Mouse (Mus musculus) liver, adult 2 months (tissue): Measurements from ENCODE around the gene Lexm. TPM values are rescaled to one million over a fixed set of nuclear protein-coding genes. Genes with fewer than 3 reads are reported as not detected.

Source experiments
- DNase-seq: peaks from one replicate; pipeline ENCODE4 v3.0.0-alpha.2; 2011; ENCODE audit warnings: low read depth, low spot score; ENCODE audit errors: extremely low read depth
- H3K27ac ChIP-seq: fragments of 200-500 bp; replicated peaks from 2 replicates; pipeline ENCODE4 v1.5.1; 2012; ENCODE audit warnings: low read depth, mild to moderate bottlenecking, control low read depth, inconsistent platforms, low read length; ENCODE audit not compliant: insufficient read depth
- H3K27me3 ChIP-seq: fragments of 200-500 bp; 2 replicates; pipeline ENCODE4 v1.6.1; 2012; ENCODE audit warnings: mild to moderate bottlenecking, moderate library complexity, low read length, inconsistent platforms; ENCODE audit not compliant: control insufficient read depth, insufficient read depth
- H3K36me3 ChIP-seq: fragments of 200-500 bp; 2 replicates; pipeline ENCODE4 v1.6.1; 2012; ENCODE audit warnings: low read length, inconsistent platforms; ENCODE audit not compliant: control insufficient read depth, insufficient read depth
- H3K4me1 ChIP-seq: fragments of 200-500 bp; 2 replicates; pipeline ENCODE4 v1.6.1; 2011; ENCODE audit warnings: low read length; ENCODE audit not compliant: control insufficient read depth, insufficient read depth
- H3K4me3 ChIP-seq: fragments of 200-500 bp; 2 replicates; pipeline ENCODE4 v1.5.1; 2011; ENCODE audit warnings: low read depth, mild to moderate bottlenecking, control low read depth, low read length, moderate library complexity; ENCODE audit not compliant: insufficient read depth
- H3K79me2 ChIP-seq: fragments of 200-500 bp; 2 replicates; pipeline ENCODE4 v1.6.1; 2012; ENCODE audit warnings: inconsistent platforms, mild to moderate bottlenecking, low read length, moderate library complexity; ENCODE audit not compliant: control insufficient read depth, insufficient read depth
- H3K9ac ChIP-seq: fragments of 200-500 bp; 2 replicates; pipeline ENCODE4 v1.6.1; 2012; ENCODE audit warnings: low read depth, mild to moderate bottlenecking, control low read depth, inconsistent platforms, low read length
- CTCF ChIP-seq: fragments of 200-500 bp; IDR thresholded peaks from 2 replicates; pipeline ENCODE4 v1.5.1; 2011; ENCODE audit warnings: low read depth, low read length, control low read depth
- POLR2A ChIP-seq: fragments of 200-500 bp; IDR thresholded peaks from 2 replicates; pipeline ENCODE4 v1.6.1; 2011; ENCODE audit warnings: low read length, control low read depth; ENCODE audit not compliant: insufficient read depth; ENCODE audit errors: extremely low read depth
- WGBS: fragments of 180-500 bp; shearing (Covaris S2); methylation state at CpG from one replicate; pipeline ENCODE4 v1.1.7; 2018; 5-methylcytosine and 5-hydroxymethylcytosine counted together
- polyA plus RNA-seq: library from polyadenylated mRNA; depleted of rRNA; stranded (reverse); fragments of >200 nt; gene quantifications from 2 replicates; pipeline ENCODE4 v1.2.3, GENCODE M21; 2012
- total RNA-seq: library from RNA; depleted of rRNA; stranded (reverse); fragments of >200 nt; gene quantifications from 2 replicates; pipeline ENCODE4 v1.2.3, GENCODE M21; 2014

Gene Lexm
- total and polyA plus RNA-seq, 2 experiments, result not detected

DNA sequence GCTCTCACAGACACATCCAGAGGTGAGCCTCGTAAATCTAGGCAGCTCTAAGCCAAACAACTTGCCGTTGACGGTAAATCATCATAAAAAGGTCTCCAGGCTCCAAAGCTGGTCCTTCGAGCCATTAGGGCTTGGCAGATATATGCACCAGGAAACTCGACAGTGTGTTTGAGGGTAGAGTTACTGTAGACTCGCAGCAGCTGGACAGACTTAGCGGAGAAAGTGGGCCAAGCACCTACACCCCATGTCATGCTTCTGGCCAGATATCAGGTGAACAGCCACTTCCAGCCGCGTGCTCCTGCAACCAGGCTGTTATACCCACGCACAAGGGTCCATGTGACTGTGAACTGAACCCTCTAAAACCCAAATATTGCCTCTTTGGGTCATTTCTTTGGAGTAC, 38.6 kb upstream of the Lexm start:
- no peak overlapping the region for H3K4me3 ChIP-seq
- H3K9ac ChIP-seq, result no peak overlapping the region
- H3K27ac ChIP-seq, result no peak overlapping the region
- no peaks in the 10 kb centered on the region for H3K27me3 ChIP-seq
- no peaks in the 10 kb centered on the region for H3K79me2 ChIP-seq
- TF ChIP-seq POLR2A (no peak), CTCF (no peak)
- peaks cover 6% of the 10 kb centered on the region; the same call in 1 of the 2 replicates for H3K4me1 ChIP-seq
- no peaks in the 10 kb centered on the region for H3K36me3 ChIP-seq
- WGBS, result 92% methylated on average over 10 of the region's 10 CpGs
- DNase-seq, result no peak

DNA sequence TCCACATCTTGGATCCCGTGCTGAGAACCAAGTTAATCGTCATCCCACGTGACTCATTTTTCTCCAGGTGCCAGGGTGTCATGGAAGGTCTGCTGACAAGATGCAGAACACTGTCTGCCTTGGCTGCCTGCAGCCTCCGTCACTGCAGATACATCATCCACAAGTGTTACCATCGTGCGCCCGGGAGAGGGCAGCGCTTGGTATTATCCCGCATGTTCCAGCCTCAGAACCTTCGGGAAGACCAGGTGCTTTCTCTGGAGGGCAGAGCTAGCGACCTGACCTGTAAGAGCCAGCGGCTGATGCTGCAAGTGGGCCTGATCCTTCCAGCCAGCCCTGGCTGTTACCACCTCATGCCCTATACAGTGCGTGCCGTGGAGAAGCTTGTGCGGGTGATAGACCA, 36.0 kb upstream of the Lexm start:
- Histone ChIP-seq H3K4me1 (peaks cover 6% of the 10 kb centered on the region; the same call in 1 of the 2 replicates), H3K27ac (no peak overlapping the region), H3K4me3 (no peak overlapping the region), H3K9ac (no peak overlapping the region), H3K36me3 (no peaks in the 10 kb centered on the region), H3K27me3 (no peaks in the 10 kb centered on the region), H3K79me2 (no peaks in the 10 kb centered on the region)
- 96% methylated on average over 15 of the region's 15 CpGs for WGBS
- DNase-seq, result no peak
- no peak for TF ChIP-seq POLR2A
- TF ChIP-seq CTCF, result no peak

DNA sequence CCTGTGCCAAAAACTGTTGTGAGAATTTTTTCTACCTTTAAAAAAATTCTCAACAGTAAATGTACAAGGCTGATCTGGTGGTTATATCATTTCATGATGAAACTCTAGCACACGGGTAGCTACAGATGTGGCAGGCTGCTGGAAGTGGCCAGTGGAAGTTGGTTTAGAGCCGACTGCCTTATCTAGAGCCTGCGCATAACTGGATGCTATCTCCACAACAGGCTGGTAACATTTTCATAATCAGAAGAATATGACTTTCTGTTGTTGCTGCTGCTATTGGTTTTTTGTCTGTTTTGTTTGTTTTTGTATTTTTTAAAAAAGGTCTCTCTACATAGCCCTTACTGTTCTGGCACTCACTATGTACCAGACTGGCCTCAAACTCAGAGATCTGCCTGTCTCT, 35.5 kb upstream of the Lexm start:
- DNase-seq, result no peak
- 94% methylated on average over 3 of the region's 3 CpGs for WGBS
- H3K27ac ChIP-seq, result no peak overlapping the region
- no peak overlapping the region for H3K4me3 ChIP-seq
- no peaks in the 10 kb centered on the region for H3K79me2 ChIP-seq
- H3K36me3 ChIP-seq, result no peaks in the 10 kb centered on the region
- H3K9ac ChIP-seq, result no peak overlapping the region
- peaks cover 6% of the 10 kb centered on the region; the same call in 1 of the 2 replicates for H3K4me1 ChIP-seq
- H3K27me3 ChIP-seq, result no peaks in the 10 kb centered on the region
- TF ChIP-seq CTCF, result no peak
- TF ChIP-seq POLR2A, result no peak

DNA sequence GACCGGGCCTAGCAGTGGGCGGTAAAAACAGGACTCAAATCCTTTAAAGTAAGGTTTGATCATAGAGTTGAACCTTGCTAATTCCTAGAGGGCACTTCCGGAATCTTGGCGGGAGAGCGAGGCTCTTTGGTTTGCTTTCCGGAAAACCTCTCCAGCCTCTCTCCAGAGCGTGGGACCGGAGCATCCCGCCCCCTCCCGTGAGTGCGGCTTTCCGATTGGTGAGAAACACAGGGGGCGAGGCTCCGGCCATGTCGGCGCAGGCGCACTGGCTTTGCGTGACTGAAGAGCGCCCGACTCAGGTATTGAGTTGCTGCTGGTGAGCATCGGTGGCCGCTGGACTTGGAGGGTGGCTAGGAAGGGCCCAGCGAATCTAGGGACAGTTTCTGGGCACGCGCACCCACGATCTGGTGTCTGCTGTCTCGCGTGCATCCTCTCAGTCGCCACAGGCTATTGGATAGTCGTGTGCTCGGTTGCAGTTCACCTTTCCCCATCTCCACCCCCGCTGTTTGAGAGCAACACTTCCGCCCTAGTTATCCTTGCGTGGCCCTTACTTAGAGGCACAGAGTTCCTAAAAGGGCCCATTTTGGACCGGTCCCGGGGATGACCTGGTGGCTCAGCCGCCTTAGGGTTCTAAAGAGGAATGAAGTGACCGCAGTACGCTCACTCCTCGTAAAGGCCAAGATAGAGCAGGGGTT, 33.9 kb upstream of the Lexm start, which contains the start of gene Pars2:
Gene Pars2, plus strand, starts transcription at position 237 of the 695 bp plus-strand sequence.
- Histone ChIP-seq H3K4me1 (peaks cover 6% of the 10 kb centered on the region; the same call in 1 of the 2 replicates), H3K36me3 (no peaks in the 10 kb centered on the region), H3K9ac (peak within 1 kb of the TSS; percentile 82), H3K27ac (no peak within 1 kb of the TSS), H3K27me3 (no peaks in the 10 kb centered on the region), H3K4me3 (peak within 1 kb of the TSS; percentile 98), H3K79me2 (no peaks in the 10 kb centered on the region)
- DNase-seq, result peak; percentile 90
- 0 out of 2 replicates have a peak, but pooled peaks have one; percentile 46 for TF ChIP-seq POLR2A
- no peak for TF ChIP-seq CTCF
- 4% methylated on average over 40 of the region's 40 CpGs for WGBS

DNA sequence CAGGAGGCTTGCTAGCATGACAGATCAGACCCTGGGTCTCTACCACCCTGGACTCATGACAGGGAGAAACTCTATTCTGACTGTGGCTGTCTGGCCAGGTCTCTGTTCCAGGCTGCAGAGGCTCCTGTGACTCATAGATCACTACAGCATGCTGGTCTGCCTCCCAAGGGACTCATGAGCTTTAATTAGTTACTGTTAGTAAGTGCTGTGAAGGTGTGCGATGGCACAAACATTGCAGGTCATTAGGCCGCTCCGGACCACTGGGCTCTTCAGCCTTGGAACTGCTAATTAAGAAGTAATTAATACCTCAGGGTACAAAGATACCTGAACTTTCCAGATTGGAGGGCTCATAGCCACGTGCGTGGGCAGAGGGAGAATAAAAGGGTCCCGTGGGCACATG, 30.1 kb upstream of the Lexm start:
- no peaks in the 10 kb centered on the region for H3K36me3 ChIP-seq
- 92% methylated on average over 6 of the region's 6 CpGs for WGBS
- no peak for DNase-seq
- H3K9ac ChIP-seq, result no peak overlapping the region
- H3K27me3 ChIP-seq, result no peaks in the 10 kb centered on the region
- H3K4me3 ChIP-seq, result no peak overlapping the region
- peaks cover 6% of the 10 kb centered on the region; the same call in 1 of the 2 replicates for H3K4me1 ChIP-seq
- no peak overlapping the region for H3K27ac ChIP-seq
- TF ChIP-seq CTCF, result no peak
- TF ChIP-seq POLR2A, result no peak
- no peaks in the 10 kb centered on the region for H3K79me2 ChIP-seq

DNA sequence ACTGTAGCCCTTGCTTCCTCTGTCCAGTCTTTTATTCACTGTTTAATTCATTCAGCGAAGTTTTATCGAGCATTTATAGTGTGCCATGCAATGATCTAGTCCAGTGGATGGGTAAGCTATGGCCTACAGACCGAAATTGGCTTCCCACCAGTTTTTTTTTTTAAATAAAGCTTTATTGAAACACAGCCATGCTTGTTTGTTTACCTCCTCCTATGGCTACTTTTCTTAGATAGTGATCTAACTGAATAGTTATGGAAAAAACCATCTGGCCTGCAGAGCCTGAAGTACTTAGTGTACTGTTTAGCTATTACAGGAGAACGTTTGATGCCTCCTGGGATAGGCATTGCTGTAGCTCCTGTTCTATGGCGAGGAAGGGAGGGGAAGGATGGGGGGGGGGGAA, 28.8 kb upstream of the Lexm start:
- Histone ChIP-seq H3K79me2 (no peaks in the 10 kb centered on the region), H3K4me1 (no peaks in the 10 kb centered on the region), H3K27me3 (no peaks in the 10 kb centered on the region), H3K4me3 (no peak overlapping the region), H3K36me3 (no peaks in the 10 kb centered on the region), H3K27ac (no peak overlapping the region), H3K9ac (no peak overlapping the region)
- 84% methylated on average over 5 of the region's 5 CpGs for WGBS
- DNase-seq, result no peak
- TF ChIP-seq CTCF (no peak), POLR2A (no peak)
